Mouse (Mus musculus): ENCODE measurements at regions not wholly inside any gene's neighbourhood (a gene's known extent, or its start where the extent isn't known, plus 50 kb on each side); places are given as distances from the start of the nearest gene placed in this dataset.

GRCm38 (mm10) chr8:87225504-87226425 is 246.6 kb downstream of the Cbln1 start:
- in situ Hi-C loops (cut with MboI; ENCODE audit: low pct_unique_long_range_greater_than_20kb in 1 of 2, low sequenced_read_pairs in 2 of 2, unreplicated experiment in 1 of 2), result loop anchor here in 1 of 2 experiments (10.0 kb wide), 1 partner anchor 309 kb away; no protein-coding TSS in a partner anchor

GRCm38 (mm10) chr8:87220581-87220980 is 251.8 kb downstream of the Cbln1 start:
- in situ Hi-C loops (cut with MboI; ENCODE audit: low pct_unique_long_range_greater_than_20kb in 1 of 2, low sequenced_read_pairs in 2 of 2, unreplicated experiment in 1 of 2), result loop anchor here in 1 of 2 experiments (10.0 kb wide), 1 partner anchor 314 kb away; no protein-coding TSS in a partner anchor

GRCm38 (mm10) chr8:87218956-87219482 is 253.4 kb downstream of the Cbln1 start:
- in situ Hi-C loops (cut with MboI; ENCODE audit: low pct_unique_long_range_greater_than_20kb in 1 of 2, low sequenced_read_pairs in 2 of 2, unreplicated experiment in 1 of 2), result no loop called here

DNA sequence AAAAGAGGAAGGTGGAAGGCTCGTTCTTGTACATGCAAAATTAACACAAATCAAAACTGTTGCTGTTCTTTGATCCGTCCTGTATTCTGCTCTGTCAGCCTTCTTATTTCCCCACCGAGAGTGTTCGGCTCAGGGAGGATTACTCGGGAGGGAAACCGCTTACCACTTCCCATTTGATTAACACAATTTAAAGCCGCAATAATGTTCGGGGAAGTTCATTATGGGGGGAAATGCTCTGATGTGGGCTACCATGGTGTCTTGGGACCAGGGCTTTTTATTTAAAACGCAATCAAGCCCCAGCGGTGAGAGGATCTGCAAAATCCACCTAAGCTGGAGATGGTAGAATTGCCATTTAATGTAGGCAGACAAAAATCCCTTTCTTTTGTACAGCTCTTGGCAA is 257.4 kb downstream of the Cbln1 start:
- in situ Hi-C loops (cut with MboI; ENCODE audit: low pct_unique_long_range_greater_than_20kb in 1 of 2, low sequenced_read_pairs in 2 of 2, unreplicated experiment in 1 of 2), result no loop called here

DNA sequence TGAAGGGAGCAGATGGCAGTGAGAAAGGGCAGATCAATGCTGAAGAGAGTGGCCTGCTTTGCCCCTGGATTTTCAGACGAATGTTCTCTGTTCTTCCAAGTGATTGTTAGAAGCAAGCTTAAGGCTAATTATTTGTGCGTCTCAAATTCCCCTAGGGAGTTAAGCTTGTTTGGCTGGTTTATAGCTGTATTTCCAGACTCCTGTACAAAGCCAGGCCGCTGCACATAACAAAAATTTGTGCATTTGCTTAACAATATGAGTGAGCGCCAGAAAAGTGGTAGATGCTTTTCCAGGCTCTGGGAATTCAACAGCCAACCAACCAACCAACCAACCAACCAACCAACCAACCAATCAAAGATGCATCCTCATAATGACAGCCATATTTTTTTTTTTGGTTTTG is 261.9 kb downstream of the Cbln1 start:
- in situ Hi-C loops (cut with MboI; ENCODE audit: low pct_unique_long_range_greater_than_20kb in 1 of 2, low sequenced_read_pairs in 2 of 2, unreplicated experiment in 1 of 2), result no loop called here

DNA sequence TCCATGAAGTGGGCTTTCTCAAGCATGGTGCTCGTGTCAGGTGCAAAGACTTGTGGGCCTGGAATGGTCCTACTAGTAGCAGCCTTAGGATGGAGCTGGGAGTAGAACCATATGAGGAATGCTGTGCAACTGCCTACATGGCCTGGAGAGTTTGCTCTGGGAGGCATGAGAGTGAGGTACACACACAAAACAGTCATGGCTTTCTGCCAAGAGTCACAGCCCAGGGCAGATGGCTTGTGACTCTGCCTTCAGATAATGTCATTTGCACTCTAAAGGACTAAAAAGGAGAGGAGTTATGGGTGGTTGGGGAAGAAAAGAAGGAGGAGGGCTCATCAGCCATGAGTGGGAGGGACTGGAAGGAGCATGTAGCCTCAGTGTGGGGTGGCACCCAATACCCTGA is 263.1 kb downstream of the Cbln1 start:
- in situ Hi-C loops (cut with MboI; ENCODE audit: low pct_unique_long_range_greater_than_20kb in 1 of 2, low sequenced_read_pairs in 2 of 2, unreplicated experiment in 1 of 2), result no loop called here

- in situ Hi-C loops (cut with MboI; ENCODE audit: low pct_unique_long_range_greater_than_20kb in 1 of 2, low sequenced_read_pairs in 2 of 2, unreplicated experiment in 1 of 2), result no loop called here
These were observed 264.4 kb downstream of the Cbln1 start for GRCm38 (mm10) chr8:87208036-87208435.

DNA sequence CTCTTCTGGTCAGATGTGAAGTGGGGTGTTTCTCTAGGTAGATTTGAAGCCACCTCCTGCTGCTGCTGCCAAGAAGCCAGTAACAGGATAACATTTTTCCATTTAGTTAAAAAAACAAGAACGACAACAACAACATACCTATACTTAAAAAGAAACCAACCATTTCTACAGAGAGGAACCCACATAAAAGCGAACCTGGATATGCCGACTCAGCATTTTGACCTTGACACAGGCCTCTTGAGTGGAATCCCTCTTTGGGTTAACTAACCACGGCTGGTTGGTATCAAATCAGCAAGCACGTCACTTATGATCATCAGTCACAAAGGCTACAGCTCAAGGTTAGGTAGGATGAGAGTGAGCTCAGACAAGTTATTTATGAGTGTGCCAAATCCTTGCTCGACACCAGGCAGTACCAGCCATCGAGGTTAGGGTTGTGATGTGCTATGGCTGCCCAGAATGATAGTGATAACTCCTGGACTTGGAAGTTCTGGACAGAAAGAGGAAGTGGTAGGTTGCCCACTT is 269.7 kb downstream of the Cbln1 start:
- in situ Hi-C loops (cut with MboI; ENCODE audit: low pct_unique_long_range_greater_than_20kb in 1 of 2, low sequenced_read_pairs in 2 of 2, unreplicated experiment in 1 of 2), result no loop called here

GRCm38 (mm10) chr8:87199461-87200131 is 272.8 kb downstream of the Cbln1 start:
- in situ Hi-C loops (cut with MboI; ENCODE audit: low pct_unique_long_range_greater_than_20kb in 1 of 2, low sequenced_read_pairs in 2 of 2, unreplicated experiment in 1 of 2), result no loop called here

- in situ Hi-C loops (cut with MboI; ENCODE audit: low pct_unique_long_range_greater_than_20kb in 1 of 2, low sequenced_read_pairs in 2 of 2, unreplicated experiment in 1 of 2), result no loop called here
These were observed 274.4 kb downstream of the Cbln1 start for GRCm38 (mm10) chr8:87197867-87198536.

- in situ Hi-C loops (cut with MboI; ENCODE audit: low pct_unique_long_range_greater_than_20kb in 1 of 2, low sequenced_read_pairs in 2 of 2, unreplicated experiment in 1 of 2), result no loop called here
These were observed 275.4 kb downstream of the Cbln1 start for GRCm38 (mm10) chr8:87197000-87197399.

- in situ Hi-C loops (cut with MboI; ENCODE audit: low pct_unique_long_range_greater_than_20kb in 1 of 2, low sequenced_read_pairs in 2 of 2, unreplicated experiment in 1 of 2), result no loop called here
These were observed 276.4 kb downstream of the Cbln1 start for GRCm38 (mm10) chr8:87196050-87196449.

GRCm38 (mm10) chr8:87189791-87190385 is 282.5 kb downstream of the Cbln1 start:
- in situ Hi-C loops (cut with MboI; ENCODE audit: low pct_unique_long_range_greater_than_20kb in 1 of 2, low sequenced_read_pairs in 2 of 2, unreplicated experiment in 1 of 2), result no loop called here

DNA sequence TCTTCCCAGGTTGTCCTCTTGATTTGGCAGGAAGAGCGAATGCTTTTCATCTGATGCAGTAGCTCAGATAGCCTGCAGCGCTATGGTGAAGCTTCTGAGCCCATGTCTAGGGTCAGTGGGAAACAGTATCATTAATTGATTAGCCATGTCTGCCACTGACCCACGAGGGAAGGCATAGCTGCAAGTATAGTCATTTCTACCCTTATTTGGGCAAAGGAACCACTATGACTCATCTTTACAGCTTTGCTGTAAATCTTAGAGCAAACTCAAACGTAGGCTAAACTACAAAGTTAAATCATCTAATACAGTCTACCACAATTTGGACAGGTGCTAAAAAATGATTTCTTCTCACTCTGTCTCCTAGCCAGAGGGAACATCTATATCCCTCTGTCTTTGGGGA is 289.5 kb downstream of the Cbln1 start:
- in situ Hi-C loops (cut with MboI; ENCODE audit: low pct_unique_long_range_greater_than_20kb in 1 of 2, low sequenced_read_pairs in 2 of 2, unreplicated experiment in 1 of 2), result no loop called here

- in situ Hi-C loops (cut with MboI; ENCODE audit: low pct_unique_long_range_greater_than_20kb in 1 of 2, low sequenced_read_pairs in 2 of 2, unreplicated experiment in 1 of 2), result no loop called here
These were observed 293.5 kb upstream of the N4bp1 start for GRCm38 (mm10) chr8:87178561-87178960.

DNA sequence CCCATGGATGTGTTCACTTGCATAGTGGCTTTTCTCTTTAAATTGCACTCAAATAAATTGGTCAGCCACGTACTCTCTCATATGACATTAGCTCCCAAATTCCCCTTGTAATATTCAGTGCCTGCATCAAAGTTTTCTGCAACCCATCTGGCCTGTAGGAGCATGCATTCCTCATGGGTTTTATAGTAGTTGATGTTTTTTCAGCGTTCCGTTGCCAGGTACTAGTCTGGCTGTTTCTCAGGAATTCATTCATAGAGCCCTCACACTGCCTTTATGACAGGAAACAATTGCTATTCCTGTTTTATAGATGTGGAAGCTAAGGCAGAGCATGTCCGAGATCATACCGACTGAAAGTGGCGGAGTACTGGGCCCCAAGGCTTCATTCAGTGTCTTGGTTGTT is 292.6 kb upstream of the N4bp1 start:
- in situ Hi-C loops (cut with MboI; ENCODE audit: low pct_unique_long_range_greater_than_20kb in 1 of 2, low sequenced_read_pairs in 2 of 2, unreplicated experiment in 1 of 2), result no loop called here

DNA sequence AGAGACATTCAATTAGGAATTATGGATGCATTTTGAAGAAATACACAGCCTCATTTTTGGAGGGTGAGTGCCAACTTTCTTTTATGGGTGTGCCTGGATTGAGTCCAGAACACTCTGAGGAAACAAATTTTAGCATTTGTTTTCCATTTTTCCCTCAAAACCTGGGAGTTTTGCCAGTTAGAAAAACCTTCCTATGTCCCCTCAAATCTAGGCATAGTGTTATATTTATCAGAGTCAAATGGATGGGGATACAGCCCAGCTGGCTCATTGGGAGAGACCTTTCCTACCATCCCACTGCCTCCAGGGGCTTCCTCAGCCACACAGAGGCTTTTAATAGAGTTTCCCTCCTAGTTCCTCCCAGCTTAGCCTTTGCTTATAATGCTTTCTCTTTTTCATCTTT is 290.0 kb upstream of the N4bp1 start:
- in situ Hi-C loops (cut with MboI; ENCODE audit: low pct_unique_long_range_greater_than_20kb in 1 of 2, low sequenced_read_pairs in 2 of 2, unreplicated experiment in 1 of 2), result no loop called here

DNA sequence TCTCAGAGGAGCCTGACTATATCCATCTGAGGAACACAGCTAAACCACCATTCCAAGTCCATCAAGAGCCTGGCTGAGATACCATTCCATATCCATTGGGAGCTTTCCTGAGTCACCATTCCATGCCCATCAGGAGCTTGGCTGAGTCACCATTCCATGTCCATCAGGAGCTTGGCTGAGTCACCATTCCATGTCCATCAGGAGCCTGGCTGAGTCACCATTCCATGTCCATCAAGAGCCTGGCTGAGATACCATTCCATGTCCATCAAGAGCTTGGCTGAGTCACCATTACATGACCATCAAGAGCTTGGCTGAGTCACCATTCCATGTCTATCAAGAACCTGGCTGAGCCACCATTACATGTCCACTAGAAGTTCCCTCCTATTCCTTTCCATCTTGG is 288.7 kb upstream of the N4bp1 start:
- in situ Hi-C loops (cut with MboI; ENCODE audit: low pct_unique_long_range_greater_than_20kb in 1 of 2, low sequenced_read_pairs in 2 of 2, unreplicated experiment in 1 of 2), result no loop called here
